Mouse (Mus musculus) retina, postnatal 7 days (tissue): ENCODE data around the gene Crhr2.

Experiments
- DNase-seq: peaks from one replicate; pipeline ENCODE4 v3.0.0-alpha.2; 2012; ENCODE audit warnings: low read depth, low spot score

The Crhr2 gene

GRCm38 (mm10) chr6:55045326-55045725 is 87.5 kb downstream of the Crhr2 start:
- DNase-seq: no peak

DNA sequence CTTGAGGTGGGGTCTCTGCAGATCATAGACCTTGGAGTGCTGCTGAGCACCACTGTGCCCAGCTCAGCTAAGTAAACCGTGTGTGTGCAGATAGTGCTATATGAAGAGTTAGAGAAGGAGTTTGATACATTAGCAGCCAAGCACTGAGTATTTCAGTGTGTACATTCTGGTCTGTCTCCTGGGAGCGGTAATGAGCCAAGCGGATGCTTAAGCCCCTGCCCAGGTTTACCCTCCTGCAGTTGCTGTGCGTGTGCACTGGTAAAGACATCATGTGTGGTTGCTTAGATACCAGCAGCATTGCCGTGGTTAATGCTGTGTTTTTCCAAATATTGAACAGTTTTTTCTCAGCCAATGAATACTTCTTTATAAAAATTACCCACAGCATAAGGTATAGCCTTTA is 88.3 kb downstream of the Crhr2 start:
- no peak for DNase-seq

- no peak for DNase-seq
Measured at GRCm38 (mm10) chr6:55043206-55043605, 89.6 kb downstream of the Crhr2 start.
